Mouse (Mus musculus) neutrophil, adult 59 days (primary cell): ENCODE results near the gene Kdelr2. TPM values are rescaled to one million over a fixed set of nuclear protein-coding genes. Genes with fewer than 3 reads are reported as not detected.

ENCODE experiments used
- total RNA-seq, 2 experiments: library from RNA; stranded (reverse); gene quantifications; 1 replicate in 1 of 2; 2 replicates in 1 of 2; pipeline ENCODE4 v1.2.4; 2023

The Kdelr2 gene
- total RNA-seq = 10 to 100 TPM; 42.2 to 43.3 TPM

GRCm38 (mm10) chr5:143403221-143404147 is at the start of gene Kdelr2:
Gene Kdelr2 (plus strand): TSS chr5:143403838.

GRCm38 (mm10) chr5:143356686-143357388 is 46.8 kb upstream of the Kdelr2 start, which contains the start of gene Grid2ip:
Gene Grid2ip (plus strand): TSS chr5:143357338.

GRCm38 (mm10) chr5:143464100-143464756 is 60.6 kb downstream of the Kdelr2 start, which contains the start of gene Daglb:
Gene Daglb (plus strand): TSS chr5:143464584.

Other genes with a start within 250 kb of the Kdelr2 start
- gene Rbak, start 223.1 kb upstream of the Kdelr2 start, total RNA-seq = 1 to 10 TPM; 4.4 to 5.4 TPM
- not detected for gene Spdye4b, start 222.8 kb upstream of the Kdelr2 start, total RNA-seq
- not detected for gene Spdye4a, start 176.9 kb upstream of the Kdelr2 start, total RNA-seq
- gene Zfp12, start 168.7 kb upstream of the Kdelr2 start, total RNA-seq = 1 to 10 TPM; 5.9 to 6.2 TPM
- gene Zfp316, start 133.8 kb upstream of the Kdelr2 start, total RNA-seq = 1 to 10 TPM; 1.2 to 2.0 TPM
- under 1 TPM in 1 of 2 experiments, not detected in 1; 0.29 TPM for gene Zfp853, start 110.2 kb upstream of the Kdelr2 start, total RNA-seq
- gene E130309D02Rik, start 88.5 kb upstream of the Kdelr2 start, total RNA-seq = 10 to 100 TPM; 19.7 to 20.0 TPM
- gene Zdhhc4, start 74.6 kb upstream of the Kdelr2 start, total RNA-seq = 10 to 100 TPM; 34.3 to 36.5 TPM
- gene Grid2ip, start 46.5 kb upstream of the Kdelr2 start, total RNA-seq = not detected
- gene Daglb, start 60.7 kb downstream of the Kdelr2 start, total RNA-seq = 10 to 100 TPM; 27.1 to 31.2 TPM
- 100 to 1,000 TPM; 356 to 443 TPM for gene Rac1, start 124.2 kb downstream of the Kdelr2 start, total RNA-seq
- 10 to 100 TPM in 1 of 2 experiments, 1 to 10 TPM in 1; 8.9 to 11.1 TPM for gene Cyth3, start 218.6 kb downstream of the Kdelr2 start, total RNA-seq